Mouse (Mus musculus) effector memory CD4-positive, alpha-beta T cell, adult 7 months (primary cell): ENCODE results near the gene Ogfod2. TPM values are rescaled to one million over a fixed set of nuclear protein-coding genes. Genes with fewer than 3 reads are reported as not detected.

ENCODE experiments used
- polyA plus RNA-seq: library from polyadenylated mRNA; unstranded; fragments of 100-300 nt; shearing (Covaris generic); gene quantifications from one replicate; pipeline ENCODE4 v1.2.1, GENCODE M21; 2017

Ogfod2 gene
- polyA plus RNA-seq, result 40.9 TPM

GRCm38 (mm10) chr5:124111742-124112497 lies at the start of gene Ogfod2:
Ogfod2 (plus strand) TSS chr5:124112297.

GRCm38 (mm10) chr5:124095596-124096232 lies 16.4 kb upstream of the Ogfod2 start, which contains the start of gene Abcb9:
Abcb9 (minus strand) TSS chr5:124095798.

GRCm38 (mm10) chr5:124115990-124116845 lies 4.1 kb downstream of the Ogfod2 start, which contains the start of gene Arl6ip4:
Arl6ip4 (plus strand) TSS chr5:124116089.

Other genes with a start within 250 kb of the Ogfod2 start
- gene Hcar2, start 246.8 kb upstream of the Ogfod2 start, polyA plus RNA-seq, result 0.26 TPM
- not detected for gene Hcar1, start 232.3 kb upstream of the Ogfod2 start, polyA plus RNA-seq
- 64.7 TPM for gene Denr, start 205.1 kb upstream of the Ogfod2 start, polyA plus RNA-seq
- gene Gm43518, start 184.9 kb upstream of the Ogfod2 start, polyA plus RNA-seq, result 3.1 TPM
- gene Ccdc62, start 181.6 kb upstream of the Ogfod2 start, polyA plus RNA-seq, result 3.6 TPM
- gene Hip1r, start 138.7 kb upstream of the Ogfod2 start, polyA plus RNA-seq, result 102 TPM
- gene Vps37b, start 80.0 kb upstream of the Ogfod2 start, polyA plus RNA-seq, result 3,656 TPM
- 92.3 TPM for gene Abcb9, start 16.5 kb upstream of the Ogfod2 start, polyA plus RNA-seq
- 46.0 TPM for gene Arl6ip4, start 3.8 kb downstream of the Ogfod2 start, polyA plus RNA-seq
- gene Pitpnm2, start 137.5 kb downstream of the Ogfod2 start, polyA plus RNA-seq, result 6.6 TPM
- 17.5 TPM for gene Mphosph9, start 215.7 kb downstream of the Ogfod2 start, polyA plus RNA-seq
- gene 2810006K23Rik, start 215.8 kb downstream of the Ogfod2 start, polyA plus RNA-seq, result 5.5 TPM